Mouse (Mus musculus) neural tube, embryonic 15.5 days (tissue): ENCODE data around the gene Ryr1. TPM values are rescaled to one million over a fixed set of nuclear protein-coding genes. Genes with fewer than 3 reads are reported as not detected.

Source experiments
- ATAC-seq: fragments of 200-750 bp; cut with Nextera tagmentation; 2 replicates; pipeline ENCODE4 v1.8.0; 2017; ENCODE audit warnings: mild to moderate bottlenecking, moderate TSS enrichment, moderate library complexity; ENCODE audit not compliant: low FRiP score
- H3K27ac ChIP-seq: fragments of 300-500 bp; sonication (generic); replicated peaks from 2 replicates; pipeline ENCODE4 v1.5.1; 2015; ENCODE audit warnings: mild to moderate bottlenecking, inconsistent platforms
- H3K27me3 ChIP-seq: fragments of 300-500 bp; sonication (generic); replicated peaks from 2 replicates; pipeline ENCODE4 v1.6.1; 2015; ENCODE audit warnings: inconsistent platforms
- H3K36me3 ChIP-seq: fragments of 300-500 bp; sonication (generic); 2 replicates; pipeline ENCODE4 v1.6.1; 2015; ENCODE audit warnings: inconsistent platforms
- H3K4me1 ChIP-seq: fragments of 300-500 bp; sonication (generic); 2 replicates; pipeline ENCODE4 v1.6.1; 2015; ENCODE audit warnings: inconsistent platforms
- H3K4me2 ChIP-seq: fragments of 300-500 bp; sonication (generic); 2 replicates; pipeline ENCODE4 v1.6.1; 2015; ENCODE audit warnings: inconsistent platforms, mild to moderate bottlenecking, moderate library complexity
- H3K4me3 ChIP-seq: fragments of 300-500 bp; sonication (generic); replicated peaks from 2 replicates; pipeline ENCODE4 v1.5.1; 2015; ENCODE audit warnings: mild to moderate bottlenecking, inconsistent platforms
- H3K9ac ChIP-seq: fragments of 300-500 bp; sonication (generic); replicated peaks from 2 replicates; pipeline ENCODE4 v1.6.1; 2015; ENCODE audit warnings: mild to moderate bottlenecking, inconsistent platforms
- H3K9me3 ChIP-seq: fragments of 300-500 bp; sonication (generic); replicated peaks from 2 replicates; pipeline ENCODE4 v1.6.1; 2016; ENCODE audit warnings: inconsistent platforms
- WGBS: fragments of 180-500 bp; shearing (Covaris S2); methylation state at CpG from one replicate; pipeline ENCODE4 v1.1.7; 2015; ENCODE audit warnings: mixed read lengths; 5-methylcytosine and 5-hydroxymethylcytosine counted together
- polyA plus RNA-seq: library from polyadenylated mRNA; unstranded; fragments of >200 nt; fragmentation: Nextera tagmentation; extraction: Ambion mirVana; gene quantifications from 2 replicates; pipeline ENCODE4 v1.2.1, GENCODE M21; 2015

The Ryr1 gene
- polyA plus RNA-seq, 1 experiment from 2014 or later, result 13.4 TPM

- Histone ChIP-seq H3K4me1 (peaks cover 8% of the 10 kb centered on the region), H3K4me3 (peak overlapping the region; percentile 24), H3K27me3 (no peaks in the 10 kb centered on the region; the same call in 1 of the 2 replicates), H3K4me2 (peak overlapping the region; percentile 54), H3K9ac (0 out of 2 replicates have a peak overlapping the region, but pooled peaks have one; percentile 11), H3K36me3 (no peaks in the 10 kb centered on the region), H3K27ac (no peak overlapping the region), H3K9me3 (no peaks in the 10 kb centered on the region)
- WGBS, result 26% methylated on average over 38 of the region's 38 CpGs
- 0 out of 2 replicates have a peak, but pooled peaks have one; percentile 38 for ATAC-seq
Observed at GRCm38 (mm10) chr7:29108992-29109955, 15.7 kb downstream of the Ryr1 start.

GRCm38 (mm10) chr7:29101286-29102017 lies 23.5 kb downstream of the Ryr1 start:
- no peaks in the 10 kb centered on the region for H3K36me3 ChIP-seq
- H3K4me2 ChIP-seq, result no peak overlapping the region
- WGBS, result 93% methylated on average over 12 of the region's 12 CpGs
- no peaks in the 10 kb centered on the region for H3K4me1 ChIP-seq
- ATAC-seq, result no peak
- no peak overlapping the region for H3K27ac ChIP-seq
- no peak overlapping the region for H3K4me3 ChIP-seq
- no peaks in the 10 kb centered on the region for H3K9me3 ChIP-seq
- no peak overlapping the region for H3K9ac ChIP-seq
- no peaks in the 10 kb centered on the region for H3K27me3 ChIP-seq

GRCm38 (mm10) chr7:29097131-29097530 lies 27.8 kb downstream of the Ryr1 start:
- H3K27ac ChIP-seq, result no peak overlapping the region
- 86% methylated on average over 16 of the region's 16 CpGs for whole genome bisulfite sequencing
- no peak overlapping the region for H3K4me3 ChIP-seq
- no peak overlapping the region for H3K4me2 ChIP-seq
- no peaks in the 10 kb centered on the region for H3K36me3 ChIP-seq
- ATAC-seq, result no peak
- H3K9me3 ChIP-seq, result no peaks in the 10 kb centered on the region
- no peaks in the 10 kb centered on the region for H3K4me1 ChIP-seq
- no peaks in the 10 kb centered on the region for H3K27me3 ChIP-seq
- H3K9ac ChIP-seq, result no peak overlapping the region

- no peaks in the 10 kb centered on the region for H3K9me3 ChIP-seq
- no peak for ATAC-seq
- H3K4me2 ChIP-seq, result no peak overlapping the region
- H3K36me3 ChIP-seq, result no peaks in the 10 kb centered on the region
- H3K27me3 ChIP-seq, result no peaks in the 10 kb centered on the region
- H3K4me1 ChIP-seq, result no peaks in the 10 kb centered on the region
- WGBS, result 82% methylated on average over 6 of the region's 6 CpGs
- no peak overlapping the region for H3K4me3 ChIP-seq
- H3K9ac ChIP-seq, result no peak overlapping the region
- no peak overlapping the region for H3K27ac ChIP-seq
Observed at GRCm38 (mm10) chr7:29088817-29089216, 36.2 kb downstream of the Ryr1 start.

- WGBS, result 96% methylated on average over 10 of the region's 10 CpGs
- no peak for ATAC-seq
Observed at GRCm38 (mm10) chr7:29086902-29087301, 38.1 kb downstream of the Ryr1 start.

GRCm38 (mm10) chr7:29085981-29086380 lies 39.0 kb downstream of the Ryr1 start:
- WGBS, result 91% methylated on average over 30 of the region's 30 CpGs
- Histone ChIP-seq H3K4me3 (no peak overlapping the region), H3K4me2 (no peak overlapping the region), H3K36me3 (no peaks in the 10 kb centered on the region), H3K9me3 (no peaks in the 10 kb centered on the region), H3K4me1 (no peaks in the 10 kb centered on the region), H3K27ac (no peak overlapping the region), H3K27me3 (no peaks in the 10 kb centered on the region), H3K9ac (no peak overlapping the region)
- no peak for ATAC-seq

More at GRCm38 (mm10) chr7:29086902-29087301, 38.1 kb downstream of the Ryr1 start:
- no peaks in the 10 kb centered on the region for H3K4me1 ChIP-seq
- H3K27ac ChIP-seq, result no peak overlapping the region
- no peaks in the 10 kb centered on the region for H3K27me3 ChIP-seq
- H3K9ac ChIP-seq, result no peak overlapping the region
- no peaks in the 10 kb centered on the region for H3K36me3 ChIP-seq
- no peak overlapping the region for H3K4me2 ChIP-seq
- H3K9me3 ChIP-seq, result no peaks in the 10 kb centered on the region
- no peak overlapping the region for H3K4me3 ChIP-seq

GRCm38 (mm10) chr7:29084411-29084810 lies 40.6 kb downstream of the Ryr1 start:
- Histone ChIP-seq H3K27ac (no peak overlapping the region), H3K36me3 (no peaks in the 10 kb centered on the region), H3K27me3 (no peaks in the 10 kb centered on the region), H3K4me2 (no peak overlapping the region), H3K4me3 (no peak overlapping the region), H3K9me3 (no peaks in the 10 kb centered on the region), H3K9ac (no peak overlapping the region), H3K4me1 (no peaks in the 10 kb centered on the region)
- WGBS, result 86% methylated on average over 3 of the region's 3 CpGs
- no peak for ATAC-seq

GRCm38 (mm10) chr7:29079419-29079950 lies 45.5 kb downstream of the Ryr1 start:
- no peaks in the 10 kb centered on the region for H3K9me3 ChIP-seq
- H3K4me3 ChIP-seq, result no peak overlapping the region
- H3K36me3 ChIP-seq, result no peaks in the 10 kb centered on the region
- ATAC-seq, result no peak
- 80% methylated on average over 12 of the region's 12 CpGs for WGBS
- no peak overlapping the region for H3K4me2 ChIP-seq
- peaks cover 5% of the 10 kb centered on the region; the same call in 1 of the 2 replicates for H3K27me3 ChIP-seq
- no peak overlapping the region for H3K27ac ChIP-seq
- H3K9ac ChIP-seq, result no peak overlapping the region
- no peaks in the 10 kb centered on the region for H3K4me1 ChIP-seq

- Histone ChIP-seq H3K4me3 (no peak overlapping the region), H3K36me3 (no peaks in the 10 kb centered on the region), H3K9ac (no peak overlapping the region), H3K27me3 (peaks cover 5% of the 10 kb centered on the region; the same call in 1 of the 2 replicates), H3K4me2 (no peak overlapping the region), H3K9me3 (no peaks in the 10 kb centered on the region), H3K27ac (no peak overlapping the region), H3K4me1 (peaks cover 9% of the 10 kb centered on the region)
- ATAC-seq, result no peak
- 66% methylated on average over 9 of the region's 9 CpGs for WGBS
Observed at GRCm38 (mm10) chr7:29076977-29077376, 48.0 kb downstream of the Ryr1 start.

GRCm38 (mm10) chr7:29075208-29075607 lies 49.8 kb downstream of the Ryr1 start:
- no peak for ATAC-seq
- no peak overlapping the region for H3K27ac ChIP-seq
- H3K4me2 ChIP-seq, result no peak overlapping the region
- H3K36me3 ChIP-seq, result no peaks in the 10 kb centered on the region
- H3K27me3 ChIP-seq, result peaks cover 5% of the 10 kb centered on the region; the same call in 1 of the 2 replicates
- H3K9me3 ChIP-seq, result no peaks in the 10 kb centered on the region
- H3K4me3 ChIP-seq, result no peak overlapping the region
- peaks cover 25% of the 10 kb centered on the region for H3K4me1 ChIP-seq
- no peak overlapping the region for H3K9ac ChIP-seq
- WGBS, result 88% methylated on average over 6 of the region's 6 CpGs

GRCm38 (mm10) chr7:29072689-29073088 lies 52.3 kb downstream of the Ryr1 start:
- Histone ChIP-seq H3K4me2 (peak overlapping the region; percentile 60), H3K4me1 (peaks cover 29% of the 10 kb centered on the region), H3K9ac (no peak overlapping the region), H3K27ac (no peak overlapping the region), H3K4me3 (0 out of 2 replicates have a peak overlapping the region, but pooled peaks have one; percentile 44), H3K36me3 (no peaks in the 10 kb centered on the region), H3K27me3 (peaks cover 9% of the 10 kb centered on the region), H3K9me3 (no peaks in the 10 kb centered on the region)
- no peak for ATAC-seq
- 44% methylated on average over 11 of the region's 11 CpGs for WGBS
